Mouse (Mus musculus) myocyte (in vitro differentiated cells): ENCODE measurements around the gene Fcmr.

Source experiments
- MAX ChIP-seq: IDR thresholded peaks from one replicate; pipeline ENCODE4 v1.6.1; 2011; ENCODE audit warnings: low read depth, mild to moderate bottlenecking, control low read depth
- MYOD1 ChIP-seq, 3 experiments: IDR thresholded peaks; one replicate each; pipeline ENCODE4 v1.6.1; 2011; ENCODE audit warnings: control low read depth in 2 of 3, low read depth in 2 of 3, mild to moderate bottlenecking in 2 of 3, moderate library complexity in 1 of 3; ENCODE audit not compliant: insufficient read length in 2 of 3, control insufficient read depth in 1 of 3
- POLR2A ChIP-seq: IDR thresholded peaks from one replicate; pipeline ENCODE4 v1.6.1; 2011; ENCODE audit warnings: low read depth, mild to moderate bottlenecking, control low read depth, moderate library complexity; ENCODE audit not compliant: insufficient read length
- USF1 ChIP-seq: IDR thresholded peaks from one replicate; pipeline ENCODE4 v1.6.1; 2011; ENCODE audit warnings: low read depth, mild to moderate bottlenecking, control low read depth, moderate library complexity

- TF ChIP-seq POLR2A = no peak
- no peak for TF ChIP-seq MYOD1 (IDR thresholded peaks at IDR 0.05; ENCODE audit: control insufficient read depth in 1 of 3, insufficient read length in 2 of 3, low read depth in 2 of 3)
- TF ChIP-seq USF1 = no peak
- no peak for TF ChIP-seq MAX
Observed at GRCm38 (mm10) chr1:130911401-130912010, 46.0 kb downstream of the Fcmr start, which contains the start of gene Il20.
